Mouse (Mus musculus) cerebral cortex, adult 2 months (tissue): ENCODE data around the gene Abhd4.

Experiments
- WGBS: fragments of 180-500 bp; shearing (Covaris S2); methylation state at CpG from one replicate; pipeline ENCODE4 v1.1.7; 2018; 5-methylcytosine and 5-hydroxymethylcytosine counted together

Gene Abhd4

GRCm38 (mm10) chr14:54253741-54254291 is at the start of gene Abhd4, which contains the start of gene Dad1:
Abhd4 (plus strand) TSS chr14:54254188.
Dad1 (minus strand) TSS chr14:54254104.
- WGBS: under 1% methylated on average over 39 of the region's 39 CpGs

- 92% methylated on average over 8 of the region's 8 CpGs for WGBS
Observed at GRCm38 (mm10) chr14:54204311-54204710, 49.7 kb upstream of the Abhd4 start.

GRCm38 (mm10) chr14:54204786-54205185 is 49.2 kb upstream of the Abhd4 start:
- 87% methylated on average over 4 of the region's 4 CpGs for WGBS

GRCm38 (mm10) chr14:54205904-54206303 is 48.1 kb upstream of the Abhd4 start:
- WGBS: 79% methylated on average over 6 of the region's 6 CpGs

GRCm38 (mm10) chr14:54206309-54206708 is 47.7 kb upstream of the Abhd4 start:
- WGBS: 92% methylated on average over 5 of the region's 5 CpGs

- 67% methylated on average over 15 of the region's 15 CpGs for WGBS
Observed at GRCm38 (mm10) chr14:54206750-54207550, 47.0 kb upstream of the Abhd4 start.

GRCm38 (mm10) chr14:54207924-54208323 is 46.1 kb upstream of the Abhd4 start:
- 55% methylated on average over 5 of the region's 5 CpGs for WGBS

- WGBS: 85% methylated on average over 6 of the region's 6 CpGs
Observed at GRCm38 (mm10) chr14:54208741-54209140, 45.2 kb upstream of the Abhd4 start.

GRCm38 (mm10) chr14:54209932-54210331 is 44.1 kb upstream of the Abhd4 start:
- 84% methylated on average over 5 of the region's 5 CpGs for WGBS

- WGBS: 97% methylated on average over 2 of the region's 2 CpGs
Observed at GRCm38 (mm10) chr14:54210401-54210800, 43.6 kb upstream of the Abhd4 start.

- WGBS: 75% methylated on average over 8 of the region's 8 CpGs
Observed at GRCm38 (mm10) chr14:54211199-54211598, 42.8 kb upstream of the Abhd4 start.

GRCm38 (mm10) chr14:54211755-54212154 is 42.2 kb upstream of the Abhd4 start:
- WGBS: 94% methylated on average over 5 of the region's 5 CpGs

GRCm38 (mm10) chr14:54213734-54214133 is 40.3 kb upstream of the Abhd4 start:
- 94% methylated on average over 2 of the region's 2 CpGs for WGBS

- 33% methylated on average over 2 of the region's 2 CpGs for WGBS
Observed at GRCm38 (mm10) chr14:54214477-54214876, 39.5 kb upstream of the Abhd4 start.

- WGBS: 74% methylated on average over 10 of the region's 10 CpGs
Observed at GRCm38 (mm10) chr14:54214901-54215300, 39.1 kb upstream of the Abhd4 start.

- 80% methylated on average over 7 of the region's 7 CpGs for WGBS
Observed at GRCm38 (mm10) chr14:54216126-54216525, 37.9 kb upstream of the Abhd4 start.

- 80% methylated on average over 1 of the region's 1 CpGs for WGBS
Observed at GRCm38 (mm10) chr14:54218233-54218632, 35.8 kb upstream of the Abhd4 start.

GRCm38 (mm10) chr14:54218721-54219120 is 35.3 kb upstream of the Abhd4 start:
- 88% methylated on average over 9 of the region's 9 CpGs for WGBS

- WGBS: 71% methylated on average over 8 of the region's 8 CpGs
Observed at GRCm38 (mm10) chr14:54219256-54219655, 34.7 kb upstream of the Abhd4 start.

- WGBS: 86% methylated on average over 7 of the region's 7 CpGs
Observed at GRCm38 (mm10) chr14:54219849-54220248, 34.1 kb upstream of the Abhd4 start.

GRCm38 (mm10) chr14:54220726-54221494 is 33.1 kb upstream of the Abhd4 start:
- WGBS: 89% methylated on average over 8 of the region's 8 CpGs

GRCm38 (mm10) chr14:54221641-54222040 is 32.3 kb upstream of the Abhd4 start:
- 97% methylated on average over 6 of the region's 6 CpGs for WGBS
